Mouse (Mus musculus): ENCODE measurements at regions not wholly inside any gene's neighbourhood (a gene's known extent, or its start where the extent isn't known, plus 50 kb on each side); places are given as distances from the start of the nearest gene placed in this dataset.

DNA sequence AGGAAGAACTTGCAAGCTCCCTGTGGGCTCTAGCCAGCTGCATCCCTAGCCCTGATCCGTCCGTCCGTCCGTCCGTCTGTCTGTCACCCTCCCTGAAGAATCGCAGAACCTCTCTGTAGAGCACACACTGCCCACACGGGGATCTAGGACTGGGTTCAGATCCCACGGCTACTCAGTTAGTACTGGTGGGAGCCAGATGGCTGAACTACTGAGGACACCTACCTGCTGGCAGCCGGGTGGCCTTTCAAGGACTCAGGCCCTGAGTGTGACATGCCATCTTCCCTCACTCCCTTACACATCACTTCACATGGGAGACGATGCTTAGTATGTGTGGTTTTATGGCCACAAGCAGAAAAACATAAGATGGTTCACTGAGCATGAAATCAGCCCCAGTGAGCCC, 106.4 kb upstream of the Dyrk2 start:
- no peak for TF ChIP-seq ZC3H11A (IDR thresholded peaks at IDR 0.05; ENCODE audit: borderline replicate concordance, low read depth, low read length)
- no peak for TF ChIP-seq ZNF384 (IDR thresholded peaks at IDR 0.05; ENCODE audit: low read depth, low read length)
- TF ChIP-seq CHD2 (IDR thresholded peaks at IDR 0.05; ENCODE audit: low read depth, low read length): no peak
- TF ChIP-seq HCFC1 (IDR thresholded peaks at IDR 0.05; ENCODE audit: borderline replicate concordance, insufficient read depth, low read length): no peak
- TF ChIP-seq MAFK (IDR thresholded peaks at IDR 0.05; ENCODE audit: insufficient read depth, low read depth, low read length): no peak

Measured in ES-E14 (cell line).